Mouse (Mus musculus): Measurements from ENCODE around the gene Faxc.

Gene Faxc

DNA sequence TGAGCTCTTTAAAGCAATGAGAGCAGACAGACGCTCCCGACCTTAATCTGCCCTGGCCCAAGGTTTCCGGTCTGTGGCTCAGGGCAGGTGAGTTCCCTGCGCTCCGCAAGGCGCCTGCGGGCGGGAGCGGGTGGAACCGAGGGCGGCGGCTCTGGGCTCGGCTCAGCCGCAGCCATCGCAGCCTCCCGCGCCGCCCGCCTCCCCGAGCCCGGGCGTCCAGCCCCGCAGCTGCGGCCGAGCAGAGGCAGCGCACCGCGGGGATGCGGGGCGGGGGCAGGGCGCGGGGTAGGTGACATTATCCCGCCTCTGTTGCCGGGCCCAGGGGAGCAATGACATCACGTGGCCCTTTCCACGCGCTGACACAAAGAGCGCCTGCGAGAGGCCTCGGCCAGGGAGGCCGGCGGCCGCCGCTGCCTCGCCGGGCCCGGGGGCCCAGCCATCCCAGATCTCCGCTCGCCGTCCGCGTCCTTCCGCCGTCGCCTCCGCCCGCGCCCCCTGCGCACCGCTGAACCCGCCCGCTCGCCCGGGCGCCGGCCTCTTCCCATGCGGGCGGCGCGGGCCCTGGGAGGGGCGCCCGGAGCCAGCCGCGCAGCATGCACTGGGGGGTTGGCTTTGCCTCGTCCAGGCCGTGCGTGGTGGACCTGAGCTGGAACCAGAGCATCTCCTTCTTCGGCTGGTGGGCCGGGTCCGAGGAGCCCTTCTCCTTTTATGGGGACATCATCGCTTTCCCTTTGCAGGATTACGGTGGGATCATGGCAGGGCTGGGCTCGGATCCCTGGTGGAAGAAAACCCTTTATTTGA, at the start of gene Faxc:
Gene Faxc (plus strand): TSS at position 359 of the 801 bp plus-strand sequence.
- no peak for DNase-seq

DNA sequence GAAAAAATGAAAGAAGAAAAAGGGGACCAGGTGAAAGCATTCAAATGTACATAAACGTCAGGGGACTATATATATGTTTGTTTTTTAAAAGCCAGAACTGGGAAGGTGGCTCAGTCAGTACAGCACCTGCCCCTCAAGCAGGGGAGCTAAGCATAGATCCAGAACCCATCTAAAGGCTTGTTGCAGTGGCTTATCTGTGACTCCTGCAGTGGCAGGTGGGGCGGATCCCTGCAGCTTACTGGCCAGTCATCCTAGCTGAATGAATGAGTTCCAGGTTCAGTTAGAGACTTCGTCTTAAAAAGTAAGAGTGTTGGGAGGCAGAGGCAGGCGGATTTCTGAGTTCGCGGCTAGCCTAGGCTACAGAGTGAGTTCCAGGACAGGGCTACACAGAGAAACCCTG, 48.3 kb upstream of the Faxc start:
- DNase-seq, result no peak

DNA sequence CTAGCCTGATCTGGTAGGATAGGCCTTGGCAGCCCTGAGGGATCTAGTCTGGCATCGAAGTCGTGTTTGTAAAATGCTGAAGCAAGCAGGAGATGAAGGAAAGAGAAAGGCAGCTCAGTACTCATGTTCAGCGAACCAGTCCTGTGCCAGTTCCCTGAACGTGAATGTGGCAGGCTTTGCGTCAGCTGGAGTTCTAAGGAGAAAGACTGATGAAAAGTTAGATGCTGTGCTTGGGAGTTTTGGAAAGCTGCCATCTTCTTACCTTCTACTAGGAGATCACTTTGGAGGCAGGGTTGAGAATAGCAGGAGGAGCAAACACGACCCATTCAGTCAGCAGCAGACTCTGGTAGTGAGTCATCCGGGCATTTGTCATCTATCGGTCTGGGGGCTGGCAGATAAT, 45.3 kb upstream of the Faxc start:
- DNase-seq, result no peak

DNA sequence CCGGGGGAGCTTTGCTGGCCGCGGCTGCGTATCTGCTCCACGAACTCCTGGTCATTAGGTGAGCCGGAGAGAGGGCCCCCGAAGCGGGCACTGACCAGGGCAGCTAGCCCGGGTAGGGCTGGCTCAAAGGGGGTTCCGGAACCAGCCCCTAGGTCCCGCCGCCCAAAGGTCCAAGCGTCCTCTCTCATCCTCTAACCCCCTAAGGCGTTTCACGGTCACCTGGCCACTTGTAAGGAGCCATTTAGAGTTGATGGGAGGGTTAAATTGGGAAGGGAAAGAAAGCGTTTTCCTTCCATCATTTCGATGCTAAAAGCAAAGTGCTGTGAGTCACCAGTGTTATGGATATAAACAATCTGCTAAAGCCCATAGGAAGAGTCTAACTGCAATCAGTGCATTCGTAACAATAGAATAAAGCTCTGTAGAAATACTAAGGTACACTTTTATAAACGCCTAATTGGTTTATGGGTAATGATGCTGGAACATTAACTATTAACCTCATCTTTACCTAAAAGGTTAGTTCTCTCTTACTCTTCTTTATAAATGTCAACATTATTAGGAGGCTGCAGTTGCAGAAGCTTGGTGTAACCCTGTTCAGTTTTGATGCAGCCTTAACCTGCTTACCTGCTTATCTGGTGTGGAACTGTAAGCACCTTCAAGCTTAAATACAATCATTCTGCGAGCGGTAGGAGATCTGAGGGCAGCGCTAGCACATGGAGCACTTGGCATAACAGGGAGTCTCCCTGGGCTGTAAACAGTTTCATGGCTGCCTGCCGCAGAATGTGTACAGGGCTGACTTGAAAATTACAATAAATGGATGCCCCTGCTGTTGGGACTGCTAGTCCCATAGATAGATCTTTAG, 872 bp downstream of the Faxc start:
- no peak for DNase-seq

DNA sequence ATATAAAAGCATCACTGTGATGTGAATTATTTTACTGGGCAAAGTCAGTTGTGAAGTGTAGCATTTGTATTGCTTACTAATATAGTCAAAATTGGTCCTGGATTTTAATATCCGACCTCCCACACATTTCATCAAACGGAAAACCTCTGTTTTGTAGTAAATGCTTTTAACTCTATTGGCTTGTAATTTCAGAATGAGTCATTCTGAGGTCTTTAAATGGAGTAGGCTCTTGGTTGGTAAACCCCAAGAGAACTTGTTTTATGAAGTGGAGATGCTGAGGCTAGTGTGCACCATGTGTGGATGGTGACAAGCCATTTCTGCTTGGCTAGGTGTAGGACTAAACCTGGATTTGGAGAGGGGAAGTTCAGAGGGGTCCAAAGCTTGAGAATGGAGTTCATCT, 4.2 kb downstream of the Faxc start:
- no peak for DNase-seq

DNA sequence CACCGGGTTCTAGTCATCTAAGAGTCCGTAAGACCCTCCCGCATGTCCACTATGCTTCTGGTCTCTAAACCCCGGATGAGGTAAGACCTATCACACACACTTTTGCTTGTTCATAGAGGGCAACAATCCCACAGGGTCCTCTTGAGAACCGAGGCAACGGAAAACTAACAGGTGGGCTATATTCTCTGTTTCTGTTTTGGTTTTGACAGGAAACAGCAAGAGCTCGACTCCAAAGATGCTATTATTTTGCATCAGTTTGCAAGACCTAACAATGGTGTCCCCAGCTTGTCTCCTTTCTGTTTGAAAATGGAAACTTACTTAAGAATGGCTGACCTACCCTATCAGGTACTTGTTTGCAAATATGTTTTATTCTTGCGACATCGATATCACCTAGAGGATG, 5.3 kb downstream of the Faxc start:
- DNase-seq, result no peak

DNA sequence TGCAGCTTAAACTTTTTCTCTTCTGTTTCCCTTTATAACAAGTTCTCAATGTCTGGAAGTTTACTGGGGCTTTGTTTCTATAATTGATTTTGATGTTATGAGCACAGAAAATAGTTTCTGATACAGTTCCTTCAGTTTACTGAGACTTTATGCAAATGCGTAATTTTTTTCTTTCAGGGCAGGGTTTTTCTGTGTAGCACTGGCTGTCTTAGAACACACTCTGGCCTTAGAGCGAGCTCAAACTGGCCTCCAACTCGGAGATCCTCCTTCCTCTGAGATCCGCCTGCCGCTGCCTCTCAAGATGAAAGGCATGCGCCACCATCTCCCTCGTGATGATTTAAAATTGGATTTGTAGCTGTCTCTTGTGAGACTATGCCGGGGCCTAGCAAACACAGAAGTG, 6.8 kb downstream of the Faxc start:
- no peak for DNase-seq

DNA sequence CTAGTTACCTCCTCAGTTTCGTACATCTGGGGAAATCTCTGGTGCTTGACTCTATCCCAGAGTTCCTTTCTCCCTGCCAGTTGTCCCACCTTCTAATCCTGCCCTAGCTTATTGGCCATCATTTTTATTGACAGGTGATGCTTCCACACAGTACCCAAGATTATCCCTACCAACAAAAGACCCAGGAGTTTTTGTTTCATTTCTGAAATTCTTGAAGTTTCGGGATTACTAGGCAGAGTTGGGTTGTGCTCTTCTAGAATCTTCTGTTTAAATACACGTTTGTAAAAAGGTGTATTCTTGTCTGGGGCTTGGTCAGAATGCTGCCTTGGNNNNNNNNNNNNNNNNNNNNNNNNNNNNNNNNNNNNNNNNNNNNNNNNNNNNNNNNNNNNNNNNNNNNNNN, 13.5 kb downstream of the Faxc start:
- no peak for DNase-seq

DNA sequence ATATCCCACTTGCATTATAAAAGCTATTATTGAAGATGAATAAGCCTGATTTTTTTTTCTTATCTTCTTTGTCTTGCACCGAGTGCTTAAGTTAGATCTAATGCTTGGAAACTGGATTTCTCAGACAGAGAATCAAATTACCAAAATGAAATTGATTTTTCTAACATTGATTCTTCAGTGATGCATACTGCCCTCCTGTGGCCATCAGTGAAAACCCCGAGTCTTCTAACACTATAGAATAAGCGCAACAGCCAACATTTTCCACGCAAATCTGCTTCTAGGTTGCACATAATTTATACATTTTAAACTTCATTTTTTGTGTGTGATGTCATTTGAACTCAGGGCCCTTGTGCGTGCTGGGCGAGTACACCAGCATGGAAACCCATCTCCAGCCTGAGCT, 20.3 kb downstream of the Faxc start:
- no peak for DNase-seq

DNA sequence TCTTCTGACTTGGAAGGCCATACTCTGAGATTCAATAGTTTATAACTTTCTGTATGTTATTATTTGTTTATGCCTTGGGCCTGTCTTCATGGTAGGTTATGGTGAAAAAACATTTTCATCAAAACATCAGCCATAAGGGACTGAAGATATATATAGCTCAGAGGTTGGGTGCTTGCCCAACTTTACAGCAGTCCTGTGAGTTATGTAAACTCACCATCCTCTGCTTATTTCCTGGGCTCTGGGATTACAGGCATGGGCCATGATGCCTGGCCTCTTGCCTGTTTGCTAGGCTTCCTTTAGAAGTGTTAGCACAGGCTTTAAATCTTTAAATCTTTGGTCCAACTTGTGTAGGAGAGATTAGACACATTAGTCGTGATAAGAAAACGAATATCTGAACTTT, 21.1 kb downstream of the Faxc start:
- no peak for DNase-seq

DNA sequence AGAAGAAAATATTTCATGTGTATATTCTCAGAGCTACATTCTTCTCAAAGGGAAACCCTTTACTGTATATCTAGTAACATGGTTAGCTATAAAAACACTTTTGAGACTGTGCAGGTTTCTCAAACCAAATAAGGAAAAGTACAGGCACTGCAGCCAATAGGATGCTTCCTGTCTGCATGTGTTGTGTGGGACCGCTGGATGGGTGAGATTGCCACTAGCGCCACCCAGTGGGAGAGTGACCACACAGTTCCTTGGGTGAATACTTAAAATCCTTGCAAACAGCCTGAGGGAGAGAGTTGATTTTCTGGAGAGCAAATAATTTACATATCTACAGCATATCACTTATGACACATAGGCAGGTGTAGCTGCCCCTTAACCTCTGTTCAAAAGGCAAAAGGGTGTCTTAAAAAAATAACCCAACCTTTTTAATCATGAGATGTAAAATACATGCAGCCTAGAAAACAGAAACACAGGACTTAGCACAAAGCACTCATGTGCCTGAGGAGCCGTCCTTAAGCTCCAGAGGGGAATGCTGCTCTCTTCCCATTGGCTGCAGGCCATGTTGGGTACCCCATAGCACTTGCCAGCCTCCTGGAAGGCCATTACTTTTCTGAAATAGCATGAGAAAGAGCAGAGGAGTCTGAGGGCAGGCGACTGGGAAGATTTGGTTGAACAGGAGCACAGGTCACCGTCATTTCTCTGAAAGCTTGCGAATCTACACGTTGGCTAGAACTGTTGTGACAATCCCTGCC, 26.6 kb downstream of the Faxc start:
- DNase-seq, result peak in 1 of 2 experiments; percentile 13

DNA sequence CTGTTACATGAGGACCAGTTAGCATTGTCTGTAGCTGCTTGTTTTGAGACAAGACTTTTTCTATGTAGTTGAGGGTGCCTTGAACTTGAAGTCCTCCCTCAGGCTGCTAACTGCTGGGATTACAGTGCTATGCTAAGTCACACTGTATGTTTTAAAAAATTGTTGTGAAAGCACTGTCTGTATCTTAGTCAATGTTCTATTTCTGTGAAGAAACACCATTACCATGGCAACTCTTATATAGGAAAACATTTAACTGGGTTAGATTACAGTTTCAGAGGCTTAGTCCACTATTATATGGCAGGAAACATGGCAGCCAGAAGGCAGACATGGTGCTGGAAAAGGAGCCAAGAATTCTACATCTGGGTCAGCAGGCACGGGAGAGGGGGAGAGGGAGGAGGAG, 40.8 kb downstream of the Faxc start:
- DNase-seq, result no peak

DNA sequence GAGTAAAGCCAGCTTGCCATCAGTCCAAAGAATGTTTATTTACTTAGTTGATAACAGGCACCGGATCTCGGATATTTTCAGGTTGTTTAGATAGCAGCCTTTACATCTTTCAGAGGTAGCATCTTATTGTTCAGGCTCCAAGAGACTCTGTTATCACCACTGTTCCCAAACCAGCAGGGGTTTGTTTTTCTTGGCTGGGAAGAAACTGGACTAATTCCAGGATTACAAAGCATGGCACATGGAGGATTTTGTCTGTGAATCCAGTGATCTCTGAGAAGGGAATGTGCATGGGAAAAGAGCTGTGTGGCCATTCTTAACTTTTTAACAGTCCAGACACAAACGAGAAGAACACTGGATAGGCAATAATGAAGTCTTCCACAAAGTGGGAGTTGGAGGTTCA, 43.0 kb downstream of the Faxc start:
- DNase-seq, result no peak

DNA sequence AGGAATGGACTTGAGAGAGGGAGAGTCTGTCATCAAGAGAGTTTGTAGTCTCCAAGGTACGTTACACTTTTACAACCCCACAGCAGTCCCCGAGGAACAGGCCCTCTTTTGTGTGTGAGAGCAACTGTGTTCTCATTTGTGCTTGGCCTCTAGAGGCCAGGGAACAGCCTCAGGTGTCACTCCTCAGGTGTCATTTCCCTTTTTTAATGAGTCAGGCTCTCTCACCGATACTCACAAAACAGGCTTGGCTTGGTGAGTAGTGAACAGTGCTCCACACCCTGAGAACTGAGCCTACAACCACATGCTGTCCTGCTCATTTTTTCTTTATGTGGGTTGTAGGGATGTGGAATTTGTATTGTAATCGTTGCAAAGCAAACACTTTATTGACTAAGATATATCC, 49.3 kb downstream of the Faxc start:
- DNase-seq, result no peak

DNA sequence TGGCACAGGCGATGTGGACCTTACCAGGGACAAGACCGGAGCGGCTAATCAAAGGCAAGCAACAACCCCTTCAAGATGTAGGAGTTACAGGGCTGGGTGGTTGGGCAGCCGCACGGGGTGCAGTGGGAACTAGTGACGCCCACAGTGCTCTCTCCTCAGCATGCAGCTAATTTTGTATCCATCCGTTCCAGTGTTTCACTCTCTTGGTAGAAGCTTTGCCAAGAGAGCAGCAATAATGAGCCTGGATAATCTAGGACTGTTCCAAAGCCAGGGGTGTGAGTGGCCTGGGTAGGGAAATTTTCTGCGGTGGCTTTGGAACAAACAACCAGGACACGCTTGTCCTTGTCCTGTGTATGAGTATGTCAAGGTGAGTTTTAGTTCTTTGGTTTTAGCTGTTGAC, 51.3 kb downstream of the Faxc start:
- no peak for DNase-seq

DNA sequence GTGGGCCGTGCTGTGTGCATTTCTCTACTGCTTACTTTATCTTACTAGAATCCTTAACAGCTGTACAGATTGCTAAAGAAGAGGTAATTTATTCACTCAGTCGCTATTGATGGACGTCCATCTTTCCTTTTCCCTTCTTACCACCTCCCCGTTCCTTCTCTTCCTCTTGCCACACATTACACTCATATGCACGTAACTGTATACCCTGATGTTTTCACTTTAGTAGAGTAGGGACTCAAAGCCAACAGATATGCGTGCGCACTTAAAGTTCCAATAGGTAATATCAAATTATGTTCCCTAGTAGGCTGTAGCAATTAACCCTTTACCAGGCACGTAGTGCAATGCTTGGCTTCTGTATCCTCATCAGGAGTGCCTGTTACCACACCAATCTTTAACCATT, 55.7 kb downstream of the Faxc start:
- no peak for DNase-seq

DNA sequence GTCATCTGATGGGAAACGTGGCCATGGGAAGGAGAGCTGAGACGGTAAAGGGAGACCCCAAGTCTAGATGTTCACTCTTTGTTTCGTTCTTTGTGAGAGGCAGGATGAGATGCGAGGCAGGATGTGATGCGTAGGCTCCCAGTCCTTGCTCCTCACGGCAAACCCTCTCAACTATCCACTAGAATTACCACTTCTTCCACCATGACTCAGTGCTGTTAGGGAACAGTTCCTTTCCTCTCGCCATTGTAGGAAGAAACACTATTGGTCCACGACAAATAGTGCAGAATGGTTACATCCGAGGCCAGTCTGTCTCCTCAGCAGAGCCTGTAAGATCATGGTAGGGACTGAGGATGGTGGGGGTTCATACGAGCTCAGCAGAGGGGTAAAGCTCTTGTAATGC, 56.3 kb downstream of the Faxc start:
- no peak for DNase-seq

DNA sequence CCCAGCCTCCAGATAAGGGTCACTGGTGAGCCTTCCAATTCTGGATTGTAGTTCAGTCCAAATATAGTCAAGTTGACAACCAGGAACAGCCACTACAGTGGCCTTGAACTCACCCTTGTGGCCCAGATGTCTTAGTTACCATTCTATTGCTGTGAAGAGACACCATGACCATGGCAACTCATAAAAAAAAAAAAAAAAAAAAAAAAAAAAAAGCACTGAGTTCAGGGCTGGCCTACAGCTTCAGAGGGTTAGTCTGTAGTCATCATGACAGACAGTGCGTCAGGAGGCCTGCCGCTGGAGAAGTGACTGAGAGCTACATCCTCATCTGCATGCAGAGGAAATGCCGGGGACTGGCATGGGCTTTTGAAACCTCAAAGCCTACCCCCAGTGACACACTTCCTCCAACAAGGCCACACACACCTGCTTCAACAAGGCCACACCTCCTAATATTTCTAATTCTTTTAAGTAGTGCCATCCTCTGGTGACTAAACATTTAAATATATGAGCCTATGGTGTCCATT, 58.5 kb downstream of the Faxc start:
- no peak for DNase-seq

DNA sequence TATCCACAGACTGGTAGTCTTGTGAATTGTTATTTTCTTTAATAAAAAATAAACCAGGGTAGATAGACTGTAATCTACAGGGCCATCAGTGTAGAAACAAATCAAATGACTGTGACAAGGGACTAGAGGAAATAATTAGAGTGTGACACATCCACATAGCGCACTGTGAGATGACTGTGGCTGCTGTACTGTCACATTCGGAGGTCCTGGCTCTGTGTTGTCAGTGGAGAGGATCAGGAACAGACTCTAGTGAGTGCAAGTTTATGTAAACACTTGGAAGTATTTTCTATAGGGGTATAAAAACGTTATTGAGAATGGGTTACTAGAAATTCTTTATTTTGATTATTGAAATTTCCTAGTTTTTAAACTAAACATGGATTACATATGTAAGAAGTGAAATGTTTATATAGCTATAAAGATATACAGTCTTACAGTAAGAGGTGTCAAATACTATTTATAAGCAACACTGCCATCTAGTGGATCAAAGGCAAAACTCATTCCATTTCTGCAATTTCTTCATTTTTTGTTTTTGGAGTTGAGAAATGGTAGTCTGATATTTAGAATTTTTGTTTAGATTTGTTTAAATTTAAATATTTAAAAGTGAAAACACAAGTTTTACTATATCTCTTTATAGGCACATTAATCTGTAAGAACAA, 59.6 kb downstream of the Faxc start:
- no peak for DNase-seq

DNA sequence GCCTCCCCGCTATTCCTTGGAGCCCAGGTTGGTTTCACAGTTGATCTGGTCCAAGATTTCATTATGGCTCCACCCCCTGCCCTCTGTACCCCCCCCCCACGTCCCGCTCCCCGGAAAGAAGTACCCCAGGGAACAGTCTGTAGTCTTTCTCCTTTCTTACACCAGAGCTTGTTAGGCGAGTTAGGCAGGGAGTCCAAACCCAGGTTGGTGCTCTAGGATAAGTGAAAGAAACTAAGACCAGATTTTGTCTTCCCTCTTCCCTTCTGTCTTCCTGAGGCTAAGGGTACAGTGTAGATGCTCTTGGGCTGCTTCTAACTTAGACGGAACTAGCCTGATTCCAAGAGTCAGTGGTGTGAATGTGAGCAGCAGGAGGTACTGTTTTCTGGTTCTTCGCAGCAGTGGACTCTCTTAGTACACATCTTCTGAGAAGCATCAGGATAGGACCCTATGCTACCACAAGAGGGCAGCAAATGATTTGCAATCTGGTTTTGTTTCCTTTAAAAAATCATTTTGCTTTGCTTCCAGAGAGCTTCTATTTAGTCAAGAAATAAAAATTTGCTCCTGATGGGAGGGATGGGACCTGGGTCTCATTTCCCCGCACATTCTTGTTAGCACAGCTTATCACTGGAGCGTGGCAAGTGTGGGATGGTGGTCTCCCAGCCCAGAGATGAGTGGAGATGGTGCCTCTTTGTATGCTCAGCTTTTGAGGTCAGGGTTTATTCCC, 86.7 kb downstream of the Faxc start:
- no peak for DNase-seq

DNA sequence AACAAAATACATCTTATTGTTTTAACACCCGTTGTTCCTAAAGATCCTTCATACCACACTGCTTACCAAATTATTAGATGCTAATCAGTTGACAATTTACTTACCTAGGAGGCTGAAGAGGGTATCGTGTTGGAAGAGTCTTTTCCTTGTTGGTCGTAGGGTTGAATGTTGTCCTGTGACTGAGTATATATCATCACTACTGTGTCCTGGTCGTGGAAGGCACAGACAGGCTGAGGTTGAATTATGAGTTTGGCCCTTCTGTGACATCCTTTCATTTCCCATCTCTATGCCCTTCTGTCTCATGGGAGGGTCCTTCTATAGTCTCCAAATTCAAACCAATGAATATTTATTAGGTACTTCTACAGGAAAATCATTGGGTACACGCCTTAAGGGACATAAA, 87.3 kb downstream of the Faxc start:
- DNase-seq, result no peak

DNA sequence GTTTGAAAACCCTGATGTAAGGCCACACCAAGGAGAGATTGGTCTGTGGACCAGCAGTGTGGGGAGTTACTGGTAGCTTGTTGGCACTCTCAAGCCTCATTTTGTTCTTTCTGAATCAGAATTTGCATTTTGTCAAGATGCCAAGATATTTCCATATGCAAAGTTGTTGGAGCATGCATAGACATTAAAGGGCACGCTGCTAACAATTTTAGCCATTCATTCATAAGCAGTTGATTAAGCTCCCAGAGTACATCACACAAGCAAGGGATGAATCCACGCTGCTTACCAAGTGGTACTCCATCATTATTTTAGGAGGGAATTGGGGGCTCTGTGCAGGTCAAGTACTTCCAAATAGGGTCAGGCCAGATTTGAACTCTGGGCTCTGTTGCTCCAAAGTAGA, 98.8 kb downstream of the Faxc start:
- no peak for DNase-seq
